Mouse (Mus musculus): ENCODE results near the gene Spock1. TPM values are rescaled to one million over a fixed set of nuclear protein-coding genes. Genes with fewer than 3 reads are reported as not detected.

Gene Spock1
- polyA plus RNA-seq, 1 experiment from 2014 or later: 1.2 TPM

GRCm38 (mm10) chr13:57672762-57673161 lies 235.4 kb downstream of the Spock1 start:
- WGBS: 72% methylated on average over 3 of the region's 3 CpGs

GRCm38 (mm10) chr13:57671919-57672318 lies 236.2 kb downstream of the Spock1 start:
- Histone ChIP-seq H3K4me3 (ENCODE audit: low read depth, low read length) (no peak overlapping the region), H3K36me3 (ENCODE audit: control insufficient read depth, insufficient read depth, low read length) (no peaks in the 10 kb centered on the region), H3K4me1 (ENCODE audit: control insufficient read depth, insufficient read depth, low read length) (peaks cover 5% of the 10 kb centered on the region), H3K4me2 (ENCODE audit: low read depth, severe bottlenecking) (no peak overlapping the region), H3K9me3 (ENCODE audit: control insufficient read depth, low read length) (no peaks in the 10 kb centered on the region), H3K27ac (replicated peaks; ENCODE audit: low read depth, low read length) (no peak overlapping the region), H3K27me3 (ENCODE audit: control insufficient read depth, insufficient read depth, low read length) (no peaks in the 10 kb centered on the region), H3K9ac (ENCODE audit: low read length) (no peak overlapping the region)
- ATAC-seq (ENCODE audit: insufficient number of reproducible peaks, low FRiP score, low TSS enrichment, low read depth) (no peak), DNase-seq (ENCODE audit: low spot score) (no peak)
- 46% methylated on average over 9 of the region's 9 CpGs for whole genome bisulfite sequencing

More at GRCm38 (mm10) chr13:57672762-57673161, 235.4 kb downstream of the Spock1 start:
- no peaks in the 10 kb centered on the region for H3K36me3 ChIP-seq (ENCODE audit: control insufficient read depth, insufficient read depth, low read length)
- no peak overlapping the region for H3K9ac ChIP-seq (ENCODE audit: low read length)
- H3K9me3 ChIP-seq (ENCODE audit: control insufficient read depth, low read length): no peaks in the 10 kb centered on the region
- 0 out of 2 replicates have a peak, but pooled peaks cover 3% of the 10 kb centered on the region for H3K4me1 ChIP-seq (ENCODE audit: control insufficient read depth, insufficient read depth, low read length)
- H3K4me2 ChIP-seq (ENCODE audit: low read depth, severe bottlenecking): no peak overlapping the region
- no peak overlapping the region for H3K27ac ChIP-seq (replicated peaks; ENCODE audit: low read depth, low read length)
- DNase-seq (ENCODE audit: low spot score) (no peak), ATAC-seq (ENCODE audit: insufficient number of reproducible peaks, low FRiP score, low TSS enrichment, low read depth) (no peak)
- H3K4me3 ChIP-seq (ENCODE audit: low read depth, low read length): no peak overlapping the region
- no peaks in the 10 kb centered on the region for H3K27me3 ChIP-seq (ENCODE audit: control insufficient read depth, insufficient read depth, low read length)

- ATAC-seq (ENCODE audit: insufficient number of reproducible peaks, low FRiP score, low TSS enrichment, low read depth): no peak
- no peak overlapping the region for H3K4me2 ChIP-seq (ENCODE audit: low read depth, severe bottlenecking)
- no peak overlapping the region for H3K27ac ChIP-seq (replicated peaks; ENCODE audit: low read depth, low read length)
- H3K9me3 ChIP-seq (ENCODE audit: control insufficient read depth, low read length): no peaks in the 10 kb centered on the region
- WGBS: 74% methylated on average over 5 of the region's 5 CpGs
- peaks cover 11% of the 10 kb centered on the region for H3K4me1 ChIP-seq (ENCODE audit: control insufficient read depth, insufficient read depth, low read length)
- DNase-seq (ENCODE audit: low spot score): no peak
- no peaks in the 10 kb centered on the region for H3K27me3 ChIP-seq (ENCODE audit: control insufficient read depth, insufficient read depth, low read length)
- H3K4me3 ChIP-seq (ENCODE audit: low read depth, low read length): no peak overlapping the region
- no peak overlapping the region for H3K9ac ChIP-seq (ENCODE audit: low read length)
- H3K36me3 ChIP-seq (ENCODE audit: control insufficient read depth, insufficient read depth, low read length): no peaks in the 10 kb centered on the region
Observed at GRCm38 (mm10) chr13:57671322-57671721, 236.8 kb downstream of the Spock1 start.

GRCm38 (mm10) chr13:57667621-57668020 lies 240.5 kb downstream of the Spock1 start:
- Histone ChIP-seq H3K9me3 (ENCODE audit: control insufficient read depth, low read length) (no peaks in the 10 kb centered on the region), H3K4me3 (ENCODE audit: low read depth, low read length) (no peak overlapping the region), H3K4me1 (ENCODE audit: control insufficient read depth, insufficient read depth, low read length) (peaks cover 11% of the 10 kb centered on the region), H3K27ac (replicated peaks; ENCODE audit: low read depth, low read length) (no peak overlapping the region), H3K36me3 (ENCODE audit: control insufficient read depth, insufficient read depth, low read length) (no peaks in the 10 kb centered on the region), H3K4me2 (ENCODE audit: low read depth, severe bottlenecking) (no peak overlapping the region), H3K27me3 (ENCODE audit: control insufficient read depth, insufficient read depth, low read length) (no peaks in the 10 kb centered on the region), H3K9ac (ENCODE audit: low read length) (no peak overlapping the region)
- no peak for ATAC-seq (ENCODE audit: insufficient number of reproducible peaks, low FRiP score, low TSS enrichment, low read depth)
- DNase-seq (ENCODE audit: low spot score): no peak
- 30% methylated on average over 3 of the region's 3 CpGs for WGBS

GRCm38 (mm10) chr13:57666173-57666842 lies 241.8 kb downstream of the Spock1 start:
- Histone ChIP-seq H3K4me3 (ENCODE audit: low read depth, low read length) (no peak overlapping the region), H3K9ac (ENCODE audit: low read length) (no peak overlapping the region), H3K4me2 (ENCODE audit: low read depth, severe bottlenecking) (no peak overlapping the region), H3K4me1 (ENCODE audit: control insufficient read depth, insufficient read depth, low read length) (peaks cover 9% of the 10 kb centered on the region), H3K9me3 (ENCODE audit: control insufficient read depth, low read length) (no peaks in the 10 kb centered on the region), H3K27ac (replicated peaks; ENCODE audit: low read depth, low read length) (no peak overlapping the region), H3K27me3 (ENCODE audit: control insufficient read depth, insufficient read depth, low read length) (no peaks in the 10 kb centered on the region), H3K36me3 (ENCODE audit: control insufficient read depth, insufficient read depth, low read length) (no peaks in the 10 kb centered on the region)
- 52% methylated on average over 9 of the region's 9 CpGs for WGBS
- no peak for DNase-seq (ENCODE audit: low spot score)
- no peak for ATAC-seq (ENCODE audit: insufficient number of reproducible peaks, low FRiP score, low TSS enrichment, low read depth)

GRCm38 (mm10) chr13:57662554-57662953 lies 245.6 kb downstream of the Spock1 start:
- H3K9me3 ChIP-seq (ENCODE audit: control insufficient read depth, low read length): no peaks in the 10 kb centered on the region
- no peak overlapping the region for H3K4me3 ChIP-seq (ENCODE audit: low read depth, low read length)
- H3K27ac ChIP-seq (replicated peaks; ENCODE audit: low read depth, low read length): no peak overlapping the region
- H3K4me2 ChIP-seq (ENCODE audit: low read depth, severe bottlenecking): no peak overlapping the region
- peaks cover 8% of the 10 kb centered on the region for H3K4me1 ChIP-seq (ENCODE audit: control insufficient read depth, insufficient read depth, low read length)
- ATAC-seq (ENCODE audit: insufficient number of reproducible peaks, low FRiP score, low TSS enrichment, low read depth) (no peak), DNase-seq (ENCODE audit: low spot score) (no peak)
- H3K27me3 ChIP-seq (ENCODE audit: control insufficient read depth, insufficient read depth, low read length): no peaks in the 10 kb centered on the region
- H3K9ac ChIP-seq (ENCODE audit: low read length): no peak overlapping the region
- 75% methylated on average over 4 of the region's 4 CpGs for WGBS
- H3K36me3 ChIP-seq (ENCODE audit: control insufficient read depth, insufficient read depth, low read length): no peaks in the 10 kb centered on the region

GRCm38 (mm10) chr13:57660523-57660922 lies 247.6 kb downstream of the Spock1 start:
- H3K36me3 ChIP-seq (ENCODE audit: control insufficient read depth, insufficient read depth, low read length): no peaks in the 10 kb centered on the region
- DNase-seq (ENCODE audit: low spot score): no peak
- no peak overlapping the region for H3K4me3 ChIP-seq (ENCODE audit: low read depth, low read length)
- no peaks in the 10 kb centered on the region for H3K9me3 ChIP-seq (ENCODE audit: control insufficient read depth, low read length)
- no peaks in the 10 kb centered on the region for H3K4me1 ChIP-seq (ENCODE audit: control insufficient read depth, insufficient read depth, low read length)
- WGBS: 82% methylated on average over 2 of the region's 2 CpGs
- ATAC-seq (ENCODE audit: insufficient number of reproducible peaks, low FRiP score, low TSS enrichment, low read depth): no peak
- no peaks in the 10 kb centered on the region for H3K27me3 ChIP-seq (ENCODE audit: control insufficient read depth, insufficient read depth, low read length)
- no peak overlapping the region for H3K9ac ChIP-seq (ENCODE audit: low read length)
- no peak overlapping the region for H3K4me2 ChIP-seq (ENCODE audit: low read depth, severe bottlenecking)
- H3K27ac ChIP-seq (replicated peaks; ENCODE audit: low read depth, low read length): no peak overlapping the region

GRCm38 (mm10) chr13:57659872-57660271 lies 248.3 kb downstream of the Spock1 start:
- Histone ChIP-seq H3K4me2 (ENCODE audit: low read depth, severe bottlenecking) (no peak overlapping the region), H3K36me3 (ENCODE audit: control insufficient read depth, insufficient read depth, low read length) (no peaks in the 10 kb centered on the region), H3K9me3 (ENCODE audit: control insufficient read depth, low read length) (no peaks in the 10 kb centered on the region), H3K4me1 (ENCODE audit: control insufficient read depth, insufficient read depth, low read length) (no peaks in the 10 kb centered on the region), H3K27me3 (ENCODE audit: control insufficient read depth, insufficient read depth, low read length) (no peaks in the 10 kb centered on the region), H3K27ac (replicated peaks; ENCODE audit: low read depth, low read length) (no peak overlapping the region), H3K4me3 (ENCODE audit: low read depth, low read length) (no peak overlapping the region), H3K9ac (ENCODE audit: low read length) (no peak overlapping the region)
- ATAC-seq (ENCODE audit: insufficient number of reproducible peaks, low FRiP score, low TSS enrichment, low read depth) (no peak), DNase-seq (ENCODE audit: low spot score) (no peak)
- WGBS: 83% methylated on average over 3 of the region's 3 CpGs

GRCm38 (mm10) chr13:57656606-57657005 lies 251.5 kb downstream of the Spock1 start:
- H3K4me2 ChIP-seq (ENCODE audit: low read depth, severe bottlenecking): no peak overlapping the region
- no peaks in the 10 kb centered on the region for H3K27me3 ChIP-seq (ENCODE audit: control insufficient read depth, insufficient read depth, low read length)
- WGBS: 64% methylated on average over 8 of the region's 8 CpGs
- no peaks in the 10 kb centered on the region for H3K9me3 ChIP-seq (ENCODE audit: control insufficient read depth, low read length)
- ATAC-seq (ENCODE audit: insufficient number of reproducible peaks, low FRiP score, low TSS enrichment, low read depth) (no peak), DNase-seq (ENCODE audit: low spot score) (no peak)
- H3K4me1 ChIP-seq (ENCODE audit: control insufficient read depth, insufficient read depth, low read length): no peaks in the 10 kb centered on the region
- H3K27ac ChIP-seq (replicated peaks; ENCODE audit: low read depth, low read length): no peak overlapping the region
- H3K4me3 ChIP-seq (ENCODE audit: low read depth, low read length): no peak overlapping the region
- H3K9ac ChIP-seq (ENCODE audit: low read length): no peak overlapping the region
- H3K36me3 ChIP-seq (ENCODE audit: control insufficient read depth, insufficient read depth, low read length): no peaks in the 10 kb centered on the region

Measured in limb, embryonic 11.5 days (tissue).